Mouse (Mus musculus) Patski (cell line): ENCODE data around the gene Pdia6. TPM values are rescaled to one million over a fixed set of nuclear protein-coding genes. Genes with fewer than 3 reads are reported as not detected.

Experiments
- ATAC-seq: fragments of 100-300 bp; one replicate; pipeline ENCODE4 v1.8.0; 2021
- CTCF ChIA-PET: fragments of 350-600 bp; sonication (Branson Sonifier 250); formaldehyde crosslinking; loops from one replicate; lab custom pipeline; 2022; ENCODE audit warnings: inconsistent platforms; lab: Charles Lee
- POLR2A ChIA-PET: fragments of 350-600 bp; sonication (Branson Sonifier 250); formaldehyde crosslinking; loops from one replicate; lab custom pipeline; 2022; ENCODE audit warnings: antibody characterized with exemption, inconsistent platforms; lab: Charles Lee
- DNase-seq: peaks from one replicate; pipeline ENCODE4 v3.0.0-alpha.2; 2011; ENCODE audit warnings: low read depth, low spot score
- H3K27me3 ChIP-seq: fragments of 371-371 bp; one replicate; pipeline ENCODE4 v1.5.1; 2021
- CTCF ChIP-seq: fragments of 100-300 bp; IDR thresholded peaks from one replicate; pipeline ENCODE4 v1.5.1; 2021
- in situ Hi-C: fragments of 300-500 bp; cut with MboI; formaldehyde crosslinking; loops from 3 replicates; pipeline ENCODE4 v1.11.1; 2018; ENCODE audit warnings: low pct_unique_long_range_greater_than_20kb, mixed read lengths
- polyA plus RNA-seq: library from polyadenylated mRNA; unstranded; gene quantifications from one replicate; pipeline ENCODE4 v1.2.3, GENCODE M21; 2021

The Pdia6 gene
- polyA plus RNA-seq, 1 experiment from 2014 or later: 402 TPM

GRCm38 (mm10) chr12:17305445-17305844, 39.1 kb downstream of the Pdia6 start:
- H3K27me3 ChIP-seq: peaks cover 9% of the 10 kb centered on the region
- POLR2A ChIA-PET: no interaction called here
- CTCF ChIA-PET: no interaction called here
- DNase-seq (no peak), ATAC-seq (no peak)
- in situ Hi-C loops: no loop called here
- no peak for TF ChIP-seq CTCF

- in situ Hi-C loops: no loop called here
- H3K27me3 ChIP-seq: peaks cover 4% of the 10 kb centered on the region
- TF ChIP-seq CTCF: no peak
- DNase-seq: no peak
- ATAC-seq: no peak
- POLR2A ChIA-PET: no interaction called here
- CTCF ChIA-PET: interaction anchor here (2.1 kb wide), 1 partner anchor 17 kb away, joined by 6 read pairs; no protein-coding TSS in a partner anchor
These were observed 41.9 kb downstream of the Pdia6 start for GRCm38 (mm10) chr12:17308246-17308645.

- in situ Hi-C loops: no loop called here
- DNase-seq: no peak
- POLR2A ChIA-PET: no interaction called here
These were observed 44.8 kb downstream of the Pdia6 start for GRCm38 (mm10) chr12:17310852-17311839.

GRCm38 (mm10) chr12:17316096-17316495, 49.8 kb downstream of the Pdia6 start:
- H3K27me3 ChIP-seq: peaks cover 5% of the 10 kb centered on the region
- in situ Hi-C loops: no loop called here
- ATAC-seq (no peak), DNase-seq (no peak)
- CTCF ChIA-PET: interaction anchor here (1.2 kb wide), 1 partner anchor 12 kb away, joined by 3 read pairs; no protein-coding TSS in a partner anchor
- POLR2A ChIA-PET: no interaction called here
- TF ChIP-seq CTCF: no peak

More at GRCm38 (mm10) chr12:17310852-17311839, 44.8 kb downstream of the Pdia6 start:
- H3K27me3 ChIP-seq: peaks cover 1% of the 10 kb centered on the region
- CTCF ChIA-PET: no interaction called here
- ATAC-seq: no peak
- TF ChIP-seq CTCF: no peak

GRCm38 (mm10) chr12:17317970-17318369, 51.6 kb downstream of the Pdia6 start:
- CTCF ChIA-PET: no interaction called here
- in situ Hi-C loops: no loop called here
- H3K27me3 ChIP-seq: peaks cover 5% of the 10 kb centered on the region
- TF ChIP-seq CTCF: no peak
- no peak for DNase-seq
- POLR2A ChIA-PET: no interaction called here
- ATAC-seq: no peak

GRCm38 (mm10) chr12:17318453-17318852, 52.1 kb downstream of the Pdia6 start:
- ATAC-seq: no peak
- in situ Hi-C loops: no loop called here
- POLR2A ChIA-PET: no interaction called here
- H3K27me3 ChIP-seq: peaks cover 7% of the 10 kb centered on the region
- CTCF ChIA-PET: no interaction called here
- no peak for TF ChIP-seq CTCF
- no peak for DNase-seq

- ChIA-PET POLR2A (no interaction called here), CTCF (no interaction called here)
- DNase-seq (no peak), ATAC-seq (no peak)
- H3K27me3 ChIP-seq: peaks cover 18% of the 10 kb centered on the region
- in situ Hi-C loops: no loop called here
- no peak for TF ChIP-seq CTCF
These were observed 58.5 kb downstream of the Pdia6 start for GRCm38 (mm10) chr12:17324549-17325470.

- ChIA-PET POLR2A (no interaction called here), CTCF (no interaction called here)
- DNase-seq (no peak), ATAC-seq (no peak)
- in situ Hi-C loops: no loop called here
- peaks cover 12% of the 10 kb centered on the region for H3K27me3 ChIP-seq
- no peak for TF ChIP-seq CTCF
These were observed 62.9 kb downstream of the Pdia6 start, which contains the start of gene Atp6v1c2 for GRCm38 (mm10) chr12:17329259-17329658. Gene Atp6v1c2, minus strand, starts transcription at chr12:17329359.

GRCm38 (mm10) chr12:17333459-17333858, 67.1 kb downstream of the Pdia6 start:
- ATAC-seq: no peak
- in situ Hi-C loops: no loop called here
- POLR2A ChIA-PET: no interaction called here

More at GRCm38 (mm10) chr12:17333459-17333858, 67.1 kb downstream of the Pdia6 start:
- no peak for TF ChIP-seq CTCF
- H3K27me3 ChIP-seq: peaks cover 4% of the 10 kb centered on the region
- CTCF ChIA-PET: no interaction called here
- no peak for DNase-seq

Other genes starting within 250 kb of the Pdia6 start
- 0.23 TPM for gene Kcnf1, start 89.7 kb upstream of the Pdia6 start, polyA plus RNA-seq
- gene Atp6v1c2, start 62.8 kb downstream of the Pdia6 start, polyA plus RNA-seq: not detected
- 18.6 TPM for gene Nol10, start 81.9 kb downstream of the Pdia6 start, polyA plus RNA-seq